Mouse (Mus musculus): ENCODE measurements around the gene Gm20388.

DNA sequence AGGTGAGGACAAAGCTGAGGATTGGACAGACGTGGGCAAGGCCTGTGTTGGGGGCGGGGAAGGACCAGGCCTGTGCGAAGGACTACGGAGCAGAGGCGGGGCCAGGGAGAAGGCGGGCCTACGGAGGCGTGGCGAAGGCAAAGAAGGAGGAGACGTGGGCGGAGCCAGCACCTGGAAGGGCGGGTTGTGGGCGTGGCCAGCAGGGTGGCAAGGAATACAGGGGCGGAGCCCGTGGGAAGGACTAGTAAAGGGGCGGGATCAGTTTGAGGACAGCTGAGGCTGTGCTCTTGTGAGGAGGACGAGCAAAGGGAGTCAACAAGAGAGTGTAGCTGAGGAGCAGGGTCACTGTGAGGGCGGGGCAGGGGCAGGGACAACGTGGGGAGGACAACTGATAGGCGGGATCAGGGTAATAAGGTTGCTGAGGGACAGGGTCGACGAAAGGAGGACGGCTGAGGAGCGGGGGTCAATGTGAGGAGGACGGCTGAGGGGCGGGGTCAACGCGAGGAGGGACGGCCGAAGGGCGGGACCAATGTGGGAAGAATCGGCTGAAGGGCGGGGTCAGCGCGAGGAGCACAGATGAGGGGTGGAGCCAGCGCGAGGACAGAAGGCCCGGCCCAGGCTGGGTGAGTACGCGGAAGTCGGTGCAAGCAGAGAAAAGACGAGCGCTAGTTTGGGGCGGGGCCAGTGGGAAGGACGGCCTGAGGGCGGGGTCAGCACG lies 2370.8 kb downstream of the Gm20388 start:
- peak; percentile 50; the same call in 1 of the 2 replicates for TF ChIP-seq POLR2A (IDR thresholded peaks at IDR 0.05; ENCODE audit: extremely low read depth, insufficient read depth, low read length)
- no peak for TF ChIP-seq CTCF (IDR thresholded peaks at IDR 0.05; ENCODE audit: extremely low read depth, insufficient read depth, low read length)

Measured in cortical plate, adult 2 months (tissue).